Mouse (Mus musculus) heart, adult 11 months (tissue): ENCODE data around the gene 3110082I17Rik.
A peak's percentile ranks its signal among the peaks of the same experiment; 100 is the strongest.
"Not testable (repeated sequence)": the region's sequence is repeated elsewhere in the genome, so short reads cannot be mapped to it uniquely, and the experiment has no call there.

Source experiments
- DNase-seq: peaks from one replicate; pipeline ENCODE4 v3.0.0; 2022

The 3110082I17Rik gene

GRCm38 (mm10) chr5:139347225-139347624, 113.1 kb downstream of the 3110082I17Rik start:
- DNase-seq, result no peak

DNA sequence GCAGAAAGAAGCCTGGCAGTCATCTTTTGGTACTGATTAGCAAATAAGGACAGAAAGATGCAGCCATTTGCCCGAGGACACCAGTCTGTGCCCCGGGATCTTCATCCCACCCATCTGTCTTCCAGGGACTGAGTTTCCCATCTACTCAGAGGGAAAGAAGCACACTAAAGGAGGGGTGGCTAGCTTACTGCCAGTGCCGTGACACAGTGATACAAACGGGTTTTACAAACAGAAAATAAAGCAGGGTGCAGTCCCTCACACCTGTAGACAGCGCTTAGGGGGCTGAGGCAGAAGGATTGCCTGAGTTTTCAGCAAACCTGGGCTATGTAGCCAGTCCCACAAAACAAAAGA, 115.0 kb downstream of the 3110082I17Rik start:
- no peak for DNase-seq

- DNase-seq, result peak; percentile 99
Measured at GRCm38 (mm10) chr5:139344687-139345363, 115.5 kb downstream of the 3110082I17Rik start.

GRCm38 (mm10) chr5:139344021-139344686, 116.2 kb downstream of the 3110082I17Rik start:
- peak; percentile 97 for DNase-seq

- no peak for DNase-seq
Measured at GRCm38 (mm10) chr5:139338891-139339290, 121.4 kb downstream of the 3110082I17Rik start.

DNA sequence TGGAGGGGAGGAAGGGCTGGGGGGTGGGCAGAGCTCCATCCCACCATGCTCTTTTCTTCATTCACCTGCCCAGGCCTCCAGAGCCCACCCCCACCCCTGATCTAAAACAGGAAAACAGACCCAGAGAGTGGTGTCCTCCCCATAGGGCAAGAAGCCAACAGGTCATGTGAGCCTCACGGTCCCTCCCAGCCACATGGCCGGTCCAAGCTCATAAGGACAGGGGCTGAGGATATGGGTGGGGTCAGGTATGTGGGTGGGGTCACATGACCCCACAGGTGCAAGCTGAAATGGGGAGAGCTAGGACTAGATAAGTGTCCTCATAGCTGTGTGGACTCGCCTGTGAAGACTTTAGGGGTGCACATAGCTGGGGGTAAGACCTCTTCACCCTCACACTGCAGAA, 121.9 kb downstream of the 3110082I17Rik start:
- DNase-seq, result peak; percentile 95

DNA sequence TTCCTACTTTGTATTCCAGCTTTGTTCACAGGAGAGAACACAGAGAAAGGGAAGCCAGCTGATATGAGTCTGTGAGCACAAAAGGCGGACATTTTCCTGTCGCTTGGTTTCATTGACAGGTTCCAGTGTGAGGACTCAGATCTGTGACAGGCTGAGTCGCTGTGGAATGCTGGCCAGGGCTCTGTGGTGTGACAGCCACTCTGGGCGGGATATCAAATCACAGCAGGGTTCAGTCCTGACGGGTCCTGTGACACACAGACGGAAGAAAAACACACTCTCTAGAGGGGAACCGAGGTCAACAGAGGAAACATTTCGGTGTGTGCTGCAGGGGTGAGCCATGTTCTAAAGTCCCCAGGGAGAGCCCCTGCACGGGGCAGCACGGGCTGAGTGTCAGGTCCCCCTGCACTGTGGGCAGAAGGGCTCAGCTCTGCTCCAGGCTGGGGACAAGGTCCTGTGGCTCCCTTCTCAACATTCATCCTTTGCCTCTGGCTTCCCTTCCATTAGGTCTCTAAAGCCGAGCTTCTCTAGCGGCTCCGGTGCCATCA, 122.4 kb downstream of the 3110082I17Rik start:
- peak; percentile 94 for DNase-seq

DNA sequence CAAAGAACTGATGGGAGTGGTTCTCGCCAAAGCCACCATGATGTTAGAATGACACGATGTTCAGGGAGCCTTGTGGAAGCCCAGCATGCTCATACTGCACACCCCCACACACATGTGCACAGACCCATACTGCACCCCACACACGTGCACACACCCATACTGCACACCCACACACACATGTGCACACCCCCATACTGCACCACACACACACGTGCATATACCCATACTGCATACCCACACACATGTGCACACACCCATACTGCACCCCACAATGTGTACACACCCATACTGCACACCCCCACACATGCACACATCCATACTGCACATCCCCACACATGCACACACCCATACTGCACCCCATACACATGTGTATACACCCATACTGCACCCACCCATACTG, 124.7 kb downstream of the 3110082I17Rik start:
- no peak for DNase-seq

DNA sequence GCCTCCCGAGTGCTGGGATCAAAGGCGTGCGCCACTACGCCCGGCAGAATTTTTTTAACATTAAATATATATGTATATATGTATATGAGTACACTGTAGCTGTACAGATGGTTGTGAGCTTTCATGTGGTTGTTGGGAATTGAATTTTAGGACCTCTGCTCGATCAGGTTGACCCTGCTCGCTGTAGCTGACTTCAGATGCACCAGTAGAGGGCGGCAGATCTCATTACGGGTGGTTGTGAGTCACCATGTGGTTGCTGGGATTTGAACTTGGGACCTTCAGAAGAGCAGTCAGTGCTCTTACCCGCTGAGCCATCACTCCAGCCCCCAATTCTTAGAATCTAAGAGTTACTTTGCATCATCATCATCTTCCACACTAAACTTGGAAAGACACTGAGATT, 125.9 kb downstream of the 3110082I17Rik start:
- DNase-seq, result not testable (repeated sequence)

DNA sequence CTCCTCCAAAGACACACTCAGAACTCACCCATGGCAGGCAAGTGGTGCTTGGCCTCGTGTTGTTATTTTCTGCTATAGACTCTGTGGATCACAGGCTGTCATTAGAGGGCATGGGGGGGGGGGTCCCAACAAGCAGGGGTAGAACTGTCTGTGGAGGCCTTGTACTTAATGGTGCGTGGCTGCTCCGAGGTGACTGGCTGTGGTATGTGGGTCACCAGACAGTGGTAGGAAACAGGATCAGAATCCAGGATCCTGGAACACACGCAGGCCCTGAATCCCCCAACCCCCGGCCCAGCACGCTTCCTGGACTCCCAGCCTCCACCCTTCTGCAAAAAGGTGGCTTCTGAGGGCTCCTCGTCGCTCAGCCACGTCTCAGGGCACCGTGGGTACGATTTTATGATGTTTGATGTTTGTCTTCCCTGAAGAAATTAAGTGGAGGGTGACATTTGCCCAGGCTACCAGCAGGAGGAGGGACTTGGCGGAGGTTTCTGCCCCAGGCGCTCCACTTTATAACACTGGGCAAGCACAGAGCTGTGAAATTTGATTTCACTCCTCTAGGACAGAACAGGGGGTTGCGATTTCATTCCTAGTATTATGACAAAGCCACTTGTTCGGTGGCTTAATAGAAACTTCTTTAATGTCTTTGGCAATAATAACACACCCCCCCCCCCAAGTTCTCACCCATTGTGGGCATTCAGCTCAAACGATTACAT, 126.9 kb downstream of the 3110082I17Rik start:
- DNase-seq, result no peak

GRCm38 (mm10) chr5:139332590-139333272, 127.6 kb downstream of the 3110082I17Rik start:
- no peak for DNase-seq

GRCm38 (mm10) chr5:139331742-139332141, 128.6 kb downstream of the 3110082I17Rik start:
- DNase-seq, result peak; percentile 92

DNA sequence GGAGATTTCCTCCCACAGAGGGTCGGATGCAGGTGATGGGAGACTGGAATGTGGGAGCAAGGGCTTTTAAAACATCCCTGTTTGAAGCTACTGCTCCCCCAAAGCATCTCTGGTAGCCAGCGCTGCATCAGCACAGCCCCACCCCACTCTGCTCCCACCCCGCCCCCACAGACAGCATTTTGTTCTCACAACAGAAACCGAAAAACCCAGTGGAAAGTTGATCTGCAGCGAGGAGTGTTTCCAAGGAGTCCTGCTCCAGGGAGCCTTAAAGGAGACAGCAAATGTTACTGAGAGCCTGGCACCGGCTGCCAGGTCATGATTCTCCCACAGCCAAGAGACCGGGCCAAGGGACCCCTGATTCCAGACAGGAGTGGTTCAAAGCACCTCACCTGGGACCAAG, 129.6 kb downstream of the 3110082I17Rik start:
- DNase-seq, result no peak

- DNase-seq, result no peak
Measured at GRCm38 (mm10) chr5:139327634-139328020, 132.7 kb downstream of the 3110082I17Rik start.

- DNase-seq, result no peak
Measured at GRCm38 (mm10) chr5:139326986-139327633, 133.2 kb downstream of the 3110082I17Rik start.

GRCm38 (mm10) chr5:139326111-139326696, 134.1 kb downstream of the 3110082I17Rik start:
- DNase-seq, result no peak

- peak; percentile 96 for DNase-seq
Measured at GRCm38 (mm10) chr5:139325395-139325966, 134.8 kb downstream of the 3110082I17Rik start, which contains the start of gene Adap1. Gene Adap1 (minus strand): TSS chr5:139325622.

DNA sequence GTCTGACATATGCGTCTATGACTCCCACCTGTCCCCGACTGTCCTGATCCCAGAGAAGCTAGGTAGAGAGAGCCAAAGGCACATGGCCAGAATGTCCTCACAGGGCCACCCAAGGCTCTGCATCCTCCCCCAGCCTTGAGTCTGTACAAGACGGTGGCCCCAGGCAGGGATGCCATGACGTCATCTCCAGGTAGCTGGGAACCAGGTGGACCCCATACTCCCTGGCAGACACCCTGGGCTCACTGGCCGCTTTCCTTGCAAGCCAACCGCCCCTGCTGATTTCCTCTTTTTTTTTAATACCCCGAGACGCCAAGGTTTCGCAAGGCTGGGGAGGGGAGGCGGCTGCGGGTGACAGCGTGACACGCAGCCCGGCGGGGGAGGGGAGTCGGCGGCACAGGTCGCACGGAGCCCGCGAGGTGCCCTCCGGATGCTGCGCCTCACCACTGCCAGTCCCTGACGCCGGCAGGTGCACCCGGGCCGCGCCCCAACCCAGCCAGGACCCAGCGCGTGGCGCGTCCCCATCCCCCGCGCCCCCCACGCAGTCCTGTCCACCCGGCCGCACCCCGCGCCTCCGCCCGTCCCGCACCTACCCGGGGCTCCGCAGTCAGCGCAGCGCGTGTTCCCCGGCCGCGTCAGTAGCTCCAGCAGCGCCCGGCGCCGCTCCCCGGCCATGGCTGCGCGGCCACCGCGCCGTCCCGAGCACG, 135.5 kb downstream of the 3110082I17Rik start:
- DNase-seq, result peak; percentile 96

DNA sequence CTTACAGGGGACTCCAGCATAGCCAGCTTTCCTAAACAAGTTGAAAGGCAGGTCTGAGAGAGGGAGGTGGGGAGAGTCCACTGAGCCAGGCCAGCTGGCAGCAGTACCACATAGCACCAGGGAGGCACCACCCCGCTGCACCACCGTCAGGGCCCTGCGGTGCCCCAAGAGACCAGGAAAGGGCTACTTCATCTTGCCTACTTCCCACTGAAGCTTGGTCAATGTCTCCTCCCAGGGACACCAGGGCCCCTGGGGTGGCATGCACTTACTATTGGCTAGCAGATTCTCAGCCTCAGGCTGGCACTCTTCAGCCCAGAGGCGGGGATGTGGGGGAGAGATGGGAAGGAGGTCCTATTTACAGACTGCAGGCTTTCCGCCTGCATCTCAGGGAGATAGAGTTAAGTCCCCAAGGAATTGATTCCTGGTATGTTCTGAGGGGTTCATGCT, 136.3 kb downstream of the 3110082I17Rik start:
- peak; percentile 95 for DNase-seq

DNA sequence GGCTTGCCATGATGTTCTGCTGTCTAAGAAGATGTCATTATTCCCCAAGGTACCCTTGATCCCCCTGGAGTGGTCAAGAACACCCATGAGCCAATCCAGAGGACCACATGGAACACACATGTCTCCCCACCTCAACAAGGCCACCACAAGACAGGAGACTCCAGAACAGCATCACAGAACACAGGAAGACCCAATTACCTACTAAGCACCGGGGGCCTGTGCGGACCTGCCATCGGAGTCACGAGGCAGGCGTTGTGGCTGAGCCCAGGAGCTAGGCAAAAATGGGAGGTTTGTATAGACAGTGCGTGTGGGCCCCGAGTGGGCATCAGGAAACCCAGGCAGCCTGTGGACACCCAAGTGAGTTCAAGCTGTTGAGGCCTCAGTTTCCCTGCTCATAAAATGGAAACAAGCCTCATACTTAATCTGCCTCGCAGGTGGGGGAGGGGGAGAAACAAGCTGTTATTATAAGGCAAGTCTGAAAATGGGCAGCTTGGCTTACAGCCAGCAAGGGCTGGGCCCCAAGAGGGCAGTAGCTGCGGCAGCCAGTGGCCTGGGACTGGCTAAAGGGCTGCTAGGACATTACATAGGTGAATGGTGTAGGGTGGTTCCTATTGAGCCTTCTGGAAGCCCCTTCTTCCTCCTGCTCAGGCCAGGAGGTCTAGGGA, 136.9 kb downstream of the 3110082I17Rik start:
- no peak for DNase-seq
